ENCODE assay signal across 8 mouse cellular contexts in genomic region chr4:150556382-150557221, GRCm38 (mm10).
DNase-seq lines count a peak whose midpoint lies in the region; ATAC-seq and TF ChIP-seq lines count a peak whose summit lies in the region.

No protein-coding gene starts in this region.

- no peak overlapping the region for H3K4me2 ChIP-seq in hindbrain, embryonic 11.5 days (replicated peaks; ENCODE audit: low read depth, low read length)
- H3K4me2 ChIP-seq in lung, embryonic 14.5 days, result peak overlapping the region; percentile 37
- H3K4me2 ChIP-seq in neural tube, embryonic 14.5 days (ENCODE audit: low read depth, low read length), result peak overlapping the region; percentile 31

- H3K9me3 ChIP-seq in hindbrain, embryonic 11.5 days (ENCODE audit: control insufficient read depth, low read length), result no peaks in the 10 kb centered on the region
- no peaks in the 10 kb centered on the region for H3K9me3 ChIP-seq in lung, embryonic 14.5 days (ENCODE audit: low read depth, low read length)
- H3K9me3 ChIP-seq in neural tube, embryonic 14.5 days (ENCODE audit: control insufficient read depth, low read length), result no peaks in the 10 kb centered on the region

- H3K4me3 ChIP-seq in hindbrain, embryonic 11.5 days (ENCODE audit: low read depth, low read length), result no peak overlapping the region
- no peak overlapping the region; the same call in 1 of the 2 replicates for H3K4me3 ChIP-seq in lung, embryonic 14.5 days (ENCODE audit: low read depth, low read length)
- H3K4me3 ChIP-seq in neural tube, embryonic 14.5 days (ENCODE audit: low read depth, low read length), result no peak overlapping the region

- DNase-seq in MEL-GATA-1-ER (ENCODE audit: extremely low read depth, low read depth), result peak; percentile 88
- DNase-seq in cerebellum, adult 9-10 months, result peak; percentile 85
- DNase-seq in frontal cortex, postnatal 10 days (ENCODE audit: low spot score in 2 of 2), result peak; percentile 72 to 74
- peak; percentile 82 for DNase-seq in hindbrain, embryonic 11.5 days (ENCODE audit: low spot score)
- DNase-seq in layer of hippocampus, adult 8-10 months (ENCODE audit: low spot score in 2 of 2), result peak; percentile 80 to 89
- DNase-seq in lung, embryonic 14.5 days, result peak; percentile 90
- DNase-seq in thymus, adult 18-20 months, result peak; percentile 39 to 69

- no peaks in the 10 kb centered on the region for H3K27me3 ChIP-seq in hindbrain, embryonic 11.5 days (ENCODE audit: control insufficient read depth, insufficient read depth, low read length)
- no peaks in the 10 kb centered on the region for H3K27me3 ChIP-seq in lung, embryonic 14.5 days (ENCODE audit: insufficient read depth, low read length)
- H3K27me3 ChIP-seq in neural tube, embryonic 14.5 days (ENCODE audit: control insufficient read depth, insufficient read depth, low read length), result no peaks in the 10 kb centered on the region

- WGBS in hindbrain, embryonic 11.5 days, result 33% methylated on average over 17 of the region's 17 CpGs
- WGBS in lung, embryonic 14.5 days, result 7% methylated on average over 17 of the region's 17 CpGs
- 4% methylated on average over 17 of the region's 17 CpGs for WGBS in neural tube, embryonic 14.5 days

- no peaks in the 10 kb centered on the region for H3K36me3 ChIP-seq in hindbrain, embryonic 11.5 days (ENCODE audit: control insufficient read depth, insufficient read depth, low read length)
- H3K36me3 ChIP-seq in lung, embryonic 14.5 days (ENCODE audit: insufficient read depth), result no peaks in the 10 kb centered on the region; the same call in 1 of the 2 replicates
- H3K36me3 ChIP-seq in neural tube, embryonic 14.5 days (ENCODE audit: control insufficient read depth, insufficient read depth, low read length), result no peaks in the 10 kb centered on the region

- peak; percentile 90 for ATAC-seq in hindbrain, embryonic 11.5 days (ENCODE audit: low FRiP score)
- peak; percentile 81 for ATAC-seq in lung, embryonic 14.5 days (ENCODE audit: insufficient read depth)
- ATAC-seq in neural tube, embryonic 14.5 days (ENCODE audit: low read depth), result peak; percentile 91

- H3K9ac ChIP-seq in hindbrain, embryonic 11.5 days (ENCODE audit: low read depth, low read length), result no peak overlapping the region
- no peak overlapping the region; the same call in 1 of the 2 replicates for H3K9ac ChIP-seq in lung, embryonic 14.5 days
- no peak overlapping the region for H3K9ac ChIP-seq in neural tube, embryonic 14.5 days (replicated peaks; ENCODE audit: low read depth, low read length)

- H3K27ac ChIP-seq in hindbrain, embryonic 11.5 days (ENCODE audit: low read depth, low read length), result peak overlapping the region; percentile 91
- peak overlapping the region; percentile 85 for H3K27ac ChIP-seq in lung, embryonic 14.5 days (ENCODE audit: low read depth)
- H3K27ac ChIP-seq in neural tube, embryonic 14.5 days (ENCODE audit: low read depth, low read length), result peak overlapping the region; percentile 86

- TF ChIP-seq CTCF in lung, embryonic 14.5 days (IDR thresholded peaks at IDR 0.05; ENCODE audit: low read depth), result no peak

- H3K4me1 ChIP-seq in hindbrain, embryonic 11.5 days (replicated peaks; ENCODE audit: control insufficient read depth, insufficient read depth, low read length), result peaks cover 12% of the 10 kb centered on the region
- peaks cover 13% of the 10 kb centered on the region for H3K4me1 ChIP-seq in lung, embryonic 14.5 days (ENCODE audit: insufficient read depth)
- H3K4me1 ChIP-seq in neural tube, embryonic 14.5 days (ENCODE audit: control insufficient read depth, insufficient read depth, low read length), result peaks cover 28% of the 10 kb centered on the region
